Mouse (Mus musculus) ES-Bruce4 (cell line): ENCODE measurements at regions not wholly inside any gene's neighbourhood (a gene's known extent, or its start where the extent isn't known, plus 50 kb on each side); places are given as distances from the start of the nearest gene placed in this dataset.

ENCODE experiments used
- CTCF ChIP-seq: IDR thresholded peaks from one replicate; pipeline ENCODE4 v1.8.1; 2011; ENCODE audit warnings: low read depth, low read length
- EP300 ChIP-seq: IDR thresholded peaks from 2 replicates; pipeline ENCODE4 v1.6.1; 2011; ENCODE audit warnings: low read depth, low read length; ENCODE audit not compliant: insufficient read depth
- POLR2A ChIP-seq: IDR thresholded peaks from one replicate; pipeline ENCODE4 v1.8.1; 2011; ENCODE audit warnings: low read length; ENCODE audit not compliant: insufficient read depth

GRCm38 (mm10) chr10:87667651-87668140 lies 146.1 kb downstream of the Pah start:
- TF ChIP-seq CTCF (no peak), POLR2A (no peak), EP300 (no peak)
